Mouse (Mus musculus) frontal cortex, postnatal 10 days (tissue): ENCODE measurements around the gene Eddm3b.
A peak's percentile ranks its signal among the peaks of the same experiment; 100 is the strongest.

ENCODE experiments used
- DNase-seq, 2 experiments: peaks; one replicate each; pipeline ENCODE4 v3.0.0; 2022; ENCODE audit warnings: low spot score in 2 of 2, mixed read lengths in 1 of 2

The Eddm3b gene

DNA sequence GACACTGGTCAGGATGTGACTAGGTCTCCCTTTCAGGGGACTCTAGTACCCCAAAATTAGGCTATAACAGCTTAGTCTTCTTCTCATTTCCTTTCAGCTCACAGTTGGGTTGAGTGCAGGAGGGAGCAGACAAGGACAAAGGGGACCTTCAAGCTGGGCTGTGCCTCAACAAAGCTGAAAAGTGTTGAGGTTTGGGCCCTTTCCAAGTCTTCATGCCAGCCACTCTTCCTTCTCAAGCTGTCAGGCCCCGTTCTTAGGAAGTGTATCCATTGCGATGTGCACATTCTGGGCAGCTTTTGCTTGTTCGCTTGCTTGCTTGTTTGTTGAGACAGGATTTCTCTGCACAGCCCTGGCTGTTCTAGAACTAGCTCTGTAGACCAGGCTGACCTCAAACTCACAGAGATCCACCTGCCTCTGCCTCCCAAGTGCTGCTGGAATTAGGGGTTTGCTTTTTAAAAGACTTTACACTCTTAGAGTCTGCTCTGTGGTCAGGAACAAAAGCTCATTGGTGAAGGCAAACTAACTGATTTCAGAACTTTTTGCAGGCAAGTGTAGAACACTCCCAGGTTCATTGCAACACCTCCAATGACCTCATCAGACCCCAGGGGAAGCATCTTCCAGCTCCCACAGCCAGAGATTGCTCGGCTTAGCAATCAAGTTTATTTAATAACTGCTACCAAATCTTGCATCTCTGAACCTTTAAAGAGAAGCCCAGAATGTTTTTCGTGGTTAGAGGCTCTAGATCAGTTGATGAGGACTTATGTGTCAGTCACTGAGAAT, 19.9 kb upstream of the Eddm3b start:
- DNase-seq, result peak in 1 of 2 experiments; percentile 32

DNA sequence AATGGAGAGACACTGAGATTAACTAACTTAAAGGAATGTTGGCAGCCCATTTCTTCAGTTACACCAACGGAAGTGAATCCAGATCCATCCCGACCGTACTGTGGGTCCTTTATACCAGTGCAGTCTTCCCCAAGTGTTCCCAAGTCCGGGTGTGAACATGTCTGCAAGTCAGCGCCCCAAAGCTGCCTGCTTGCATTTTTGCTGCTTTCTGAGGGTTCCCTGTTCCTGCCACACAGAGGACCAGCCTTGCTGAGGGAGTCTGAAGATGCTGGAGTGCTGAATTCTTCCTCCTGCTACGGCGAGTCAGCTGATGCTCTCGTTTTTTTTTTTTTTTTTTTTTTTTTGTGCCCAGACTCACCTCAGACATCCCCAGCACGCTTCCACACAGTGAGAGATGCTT, 19.3 kb upstream of the Eddm3b start:
- DNase-seq, result no peak

DNA sequence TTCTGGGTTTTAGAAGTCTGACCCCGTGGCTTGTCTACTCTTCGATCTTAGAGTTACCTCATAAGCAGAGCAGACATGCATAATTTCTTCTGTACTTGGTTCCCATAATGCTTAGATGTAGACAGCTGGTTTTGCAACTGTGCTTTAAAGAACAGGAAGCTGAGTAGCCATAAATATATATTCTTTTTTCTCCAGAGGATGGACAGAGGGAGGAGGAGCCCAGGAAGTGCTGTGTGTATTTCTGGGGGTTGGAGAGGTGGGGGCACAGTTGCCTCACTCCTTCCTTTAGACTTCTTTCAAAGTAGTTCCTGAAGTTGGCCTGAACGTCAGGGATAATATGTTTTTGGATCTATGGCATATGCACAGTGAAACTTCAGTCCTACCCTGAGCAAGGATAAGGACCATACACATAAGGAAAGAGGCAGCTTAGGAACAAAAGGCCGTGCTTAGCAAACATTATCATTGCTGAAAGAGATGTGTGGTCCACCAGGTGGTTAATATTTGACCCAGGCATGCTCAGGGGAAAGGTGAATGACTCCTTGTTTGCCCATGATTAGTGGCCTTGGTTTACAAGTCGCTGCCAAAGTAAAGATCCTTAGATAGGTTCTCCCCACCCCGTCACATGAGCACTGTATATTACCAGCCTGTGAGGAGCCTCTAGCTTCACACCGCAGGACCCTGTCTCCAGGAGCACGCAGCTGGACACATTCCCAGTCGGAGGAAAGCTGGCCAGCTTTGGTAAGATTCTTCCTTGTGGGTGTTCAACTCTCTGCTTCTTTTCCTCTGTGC, 18.3 kb upstream of the Eddm3b start:
- DNase-seq, result no peak

DNA sequence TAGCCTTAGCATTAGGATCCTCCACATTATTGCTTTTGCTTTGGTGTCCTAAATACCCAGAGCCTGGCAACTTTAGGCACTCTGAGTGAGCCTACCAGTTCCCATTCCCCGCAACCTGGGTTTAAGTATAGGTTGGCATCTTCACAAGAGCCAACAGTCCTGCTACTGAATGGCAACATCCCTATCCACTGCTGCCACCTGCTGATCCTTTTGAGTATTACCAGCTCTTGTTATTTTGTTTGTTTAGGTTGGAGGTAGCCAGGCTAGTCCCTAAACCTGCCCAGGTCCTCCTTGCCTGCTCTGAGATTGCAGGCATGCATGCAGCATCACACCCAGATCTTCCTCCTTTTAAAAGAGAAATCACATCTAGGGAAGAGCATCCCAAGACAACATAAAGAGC, 15.9 kb upstream of the Eddm3b start:
- DNase-seq, result peak; percentile 47 to 72

DNA sequence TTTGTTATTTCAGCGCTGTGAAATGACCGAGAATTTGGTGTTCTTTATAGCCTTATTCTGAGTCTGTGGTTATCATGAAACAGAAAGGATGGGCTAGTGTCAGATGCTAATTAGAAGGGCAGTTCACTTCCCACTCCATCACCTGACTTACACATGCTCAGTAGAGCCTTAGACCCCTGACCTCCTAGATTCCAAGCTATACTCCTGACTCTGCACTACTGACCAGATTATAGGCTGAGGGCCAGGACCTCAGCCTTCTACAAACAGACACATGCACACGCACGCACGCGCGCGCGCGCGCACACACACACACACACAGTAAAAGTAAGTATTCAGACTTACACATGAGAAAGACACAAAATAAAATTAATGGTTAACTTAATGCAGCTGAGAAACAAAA, 15.3 kb upstream of the Eddm3b start:
- no peak for DNase-seq

DNA sequence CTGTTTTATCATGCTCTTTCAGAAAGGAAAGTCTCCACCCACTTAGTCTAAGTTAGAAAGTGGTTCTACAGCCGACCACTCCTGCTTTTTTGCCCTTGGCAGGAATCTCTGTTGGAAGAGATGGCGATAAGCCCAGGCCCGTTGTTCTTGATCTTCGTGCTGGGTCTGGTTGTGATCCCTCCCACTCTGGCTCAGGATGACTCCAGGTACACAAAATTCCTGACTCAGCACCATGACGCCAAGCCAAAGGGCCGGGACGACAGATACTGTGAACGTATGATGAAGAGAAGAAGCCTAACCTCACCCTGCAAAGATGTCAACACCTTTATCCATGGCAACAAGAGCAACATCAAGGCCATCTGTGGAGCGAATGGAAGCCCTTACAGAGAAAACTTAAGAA, 12.9 kb upstream of the Eddm3b start:
- DNase-seq, result no peak

DNA sequence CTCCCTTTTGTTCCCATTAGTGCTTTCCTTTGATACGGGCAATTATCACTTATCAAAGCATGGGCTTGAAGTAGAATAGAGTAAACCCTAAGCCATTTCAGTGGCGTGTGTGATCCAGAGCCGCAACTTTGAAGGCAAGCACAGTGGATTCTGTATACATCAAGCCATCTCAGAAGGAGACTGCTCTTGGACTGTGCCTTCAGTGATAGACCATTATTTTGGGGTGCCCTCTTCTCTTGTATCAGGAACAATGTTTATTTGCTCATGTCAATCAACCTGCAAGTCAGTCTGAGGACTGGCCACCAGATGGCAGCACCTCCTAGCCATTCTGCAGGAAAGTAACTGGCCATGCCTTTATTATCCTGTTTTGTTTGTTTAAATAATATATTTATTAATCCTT, 11.0 kb upstream of the Eddm3b start:
- DNase-seq, result peak in 1 of 2 experiments; percentile 59

DNA sequence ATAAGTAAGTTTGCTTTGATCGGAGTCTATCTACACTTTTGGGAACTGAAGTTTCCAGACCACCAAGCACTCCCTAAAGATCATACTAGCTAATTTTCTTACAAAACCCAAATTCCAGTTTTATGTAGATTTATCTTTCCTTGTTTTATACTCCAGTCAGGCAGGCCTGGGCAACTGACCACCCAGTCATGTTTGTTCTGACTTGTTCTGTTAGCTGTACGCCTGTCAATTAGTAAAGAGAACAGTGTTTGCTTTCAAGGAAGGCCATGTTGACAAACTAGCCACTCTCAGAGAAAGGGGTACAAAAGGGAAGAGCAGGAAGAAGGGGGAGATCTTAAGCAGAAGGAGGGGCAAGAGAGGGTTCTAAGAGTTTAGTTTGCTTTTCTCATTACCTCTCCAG, 9.9 kb upstream of the Eddm3b start:
- no peak for DNase-seq

DNA sequence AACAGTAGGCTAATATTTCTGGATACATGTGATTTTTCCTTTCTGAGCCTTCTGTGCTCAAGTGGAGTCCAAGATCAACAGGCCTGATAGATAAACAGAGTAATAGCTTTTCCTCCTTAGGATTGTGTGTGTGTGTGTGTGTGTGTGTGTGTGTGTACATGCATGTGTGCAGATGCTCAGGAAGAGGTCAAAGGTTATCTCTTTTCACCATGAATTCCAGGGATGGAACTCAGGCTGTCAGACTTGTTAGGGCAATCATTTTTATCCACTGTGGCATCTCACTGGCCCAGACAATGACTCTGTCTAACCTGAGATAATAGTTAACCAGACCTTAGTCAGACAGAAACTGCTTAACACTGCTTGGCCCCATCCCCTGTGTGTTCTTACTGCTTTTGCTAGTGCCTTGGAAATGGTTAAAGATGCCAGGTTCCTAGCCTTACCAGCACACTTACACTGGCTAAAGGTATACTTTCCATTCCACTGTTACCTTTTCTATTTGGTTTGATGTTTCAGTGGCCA, 7.7 kb upstream of the Eddm3b start:
- no peak for DNase-seq

DNA sequence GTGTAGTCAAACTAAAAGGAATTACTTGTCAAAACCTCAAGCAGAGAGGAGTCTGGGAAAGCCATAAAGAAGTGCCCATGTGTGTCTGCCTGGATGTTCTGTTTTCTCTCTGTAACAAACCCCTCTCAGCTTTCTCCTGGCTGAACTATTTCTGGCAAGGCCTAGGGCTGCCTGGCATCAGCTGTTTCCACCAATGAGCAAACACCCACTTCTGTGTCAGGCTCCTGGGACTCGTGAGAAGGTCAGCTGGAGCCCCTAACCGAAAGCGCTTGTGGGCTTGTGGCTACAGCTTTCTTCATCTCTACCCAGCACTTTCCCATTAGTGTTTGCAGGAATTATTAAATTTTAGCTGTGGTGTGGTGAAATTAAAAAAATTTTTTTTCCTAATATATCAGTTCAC, 2.3 kb upstream of the Eddm3b start:
- no peak for DNase-seq

DNA sequence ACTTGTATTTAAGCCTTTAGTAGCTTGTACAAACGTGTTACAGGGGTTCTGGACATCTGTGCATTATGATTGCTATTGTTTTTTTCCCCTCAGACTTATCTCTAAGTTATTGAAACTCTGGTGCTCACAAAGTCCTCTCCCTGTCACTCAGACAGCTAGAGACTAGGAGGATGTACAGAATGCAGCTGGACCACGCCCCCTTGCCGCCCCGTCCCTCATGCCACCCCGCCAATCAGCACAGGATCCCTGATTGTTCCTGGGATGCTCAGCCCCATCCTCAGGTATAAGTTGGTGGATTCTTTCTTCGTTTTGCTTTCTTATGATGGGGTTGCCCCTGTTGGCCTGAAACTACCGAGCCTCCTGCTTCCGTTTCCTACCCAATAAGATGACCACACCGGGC, 750 bp upstream of the Eddm3b start:
- DNase-seq, result no peak

DNA sequence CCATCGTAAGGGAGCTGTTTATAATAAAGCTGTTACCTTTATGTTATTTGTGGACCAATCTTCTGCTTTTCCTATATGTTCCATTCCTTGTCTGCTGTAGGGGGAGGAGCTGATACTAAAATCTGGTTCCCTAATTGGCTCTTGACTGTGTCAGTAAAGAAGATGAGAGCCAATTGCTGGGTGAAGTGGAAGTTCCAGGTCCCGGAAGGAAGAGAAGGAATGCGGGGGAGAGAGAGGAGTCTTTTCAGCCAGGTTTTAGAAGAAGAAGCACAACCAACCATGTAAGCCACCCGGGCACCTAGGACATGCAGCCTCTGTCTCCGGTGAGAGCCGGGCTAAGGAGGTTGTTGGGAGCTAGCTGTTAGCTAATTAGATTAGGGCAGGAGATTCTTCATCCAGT, 11.5 kb downstream of the Eddm3b start:
- no peak for DNase-seq

DNA sequence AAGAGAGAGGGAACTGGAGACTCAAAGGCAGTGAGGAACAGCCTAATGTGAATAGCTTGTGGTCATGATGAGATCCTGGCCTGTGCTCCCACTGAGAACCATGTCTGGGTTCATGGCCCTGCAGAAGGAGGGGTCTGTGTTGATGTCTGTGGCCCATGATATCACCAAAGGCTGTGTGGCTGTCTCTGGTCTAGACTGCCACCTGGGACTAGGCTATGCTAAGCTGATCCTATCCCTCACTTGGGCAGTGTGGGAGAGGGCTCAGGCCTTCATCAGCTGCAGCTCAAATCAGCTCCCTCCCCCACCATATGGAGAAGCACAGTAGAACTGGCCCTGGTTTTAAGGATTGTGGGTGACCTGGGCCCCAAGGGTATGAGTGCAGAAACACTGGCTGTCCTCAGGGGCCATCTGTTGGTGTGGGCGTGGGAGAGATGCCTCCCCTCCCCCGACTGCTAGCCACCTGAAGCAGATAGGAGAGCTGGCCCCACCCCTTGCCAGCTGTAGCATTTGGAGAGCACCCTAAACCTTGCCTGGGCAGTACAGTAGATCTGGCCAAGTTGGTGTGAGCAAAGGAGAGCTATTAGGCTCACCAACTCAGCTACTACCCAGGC, 13.5 kb downstream of the Eddm3b start:
- no peak for DNase-seq

DNA sequence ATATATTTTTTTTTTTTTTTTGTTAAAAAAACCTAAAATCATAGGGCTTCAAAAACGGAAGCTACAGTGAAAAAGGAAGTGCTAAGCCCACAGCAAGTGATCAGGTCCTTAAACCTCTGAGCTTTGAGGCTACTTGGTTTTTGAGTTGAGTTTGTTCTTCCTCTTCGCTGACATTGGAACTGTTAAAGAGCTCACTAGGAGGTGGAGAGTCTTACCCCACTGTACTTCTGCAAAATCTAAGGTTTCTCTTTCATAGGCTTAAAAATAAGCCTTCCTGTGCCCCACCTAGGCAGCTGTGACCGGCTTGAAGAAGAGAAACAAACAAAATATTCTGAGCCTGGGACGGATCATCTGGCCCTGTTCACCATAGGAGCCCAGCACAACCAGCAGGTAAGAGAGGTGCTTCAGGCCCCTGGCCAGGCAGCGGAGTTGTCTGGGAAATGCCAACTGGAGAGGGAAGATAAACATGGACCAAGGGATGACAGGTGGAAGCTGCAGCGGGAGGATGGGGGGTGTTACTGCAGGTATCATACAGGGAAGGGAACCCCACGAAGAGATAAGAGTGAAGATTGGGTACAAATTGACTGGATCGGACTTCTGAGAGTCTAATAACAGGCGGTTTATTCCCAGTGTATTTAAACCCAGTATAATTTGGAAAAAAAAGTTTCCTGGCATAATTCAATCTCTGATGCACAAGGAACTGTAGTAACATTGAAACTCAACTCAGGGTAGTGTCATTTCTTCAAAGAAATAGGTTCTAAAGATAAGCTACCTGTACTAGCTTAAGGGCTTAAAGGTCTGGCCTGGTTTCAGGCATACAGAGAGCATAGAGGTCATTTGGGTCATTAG, 14.8 kb downstream of the Eddm3b start:
- DNase-seq, result no peak

DNA sequence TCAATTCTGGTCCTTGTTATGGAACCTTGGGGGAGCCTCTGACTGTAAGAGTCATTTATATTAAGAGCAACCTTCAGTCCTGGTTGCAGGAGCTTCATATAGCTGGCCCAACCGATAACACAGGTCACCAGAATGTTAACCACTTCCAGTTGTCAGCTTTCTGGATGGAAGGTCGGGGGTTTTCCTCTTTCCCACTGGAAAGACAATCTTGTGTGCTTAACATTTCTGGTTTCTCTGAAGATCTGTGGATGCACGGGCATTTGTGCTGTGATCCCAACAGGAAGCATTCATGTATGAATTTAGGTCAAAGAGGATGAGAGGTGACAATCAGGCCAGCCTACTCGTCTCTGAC, 15.4 kb downstream of the Eddm3b start:
- no peak for DNase-seq

DNA sequence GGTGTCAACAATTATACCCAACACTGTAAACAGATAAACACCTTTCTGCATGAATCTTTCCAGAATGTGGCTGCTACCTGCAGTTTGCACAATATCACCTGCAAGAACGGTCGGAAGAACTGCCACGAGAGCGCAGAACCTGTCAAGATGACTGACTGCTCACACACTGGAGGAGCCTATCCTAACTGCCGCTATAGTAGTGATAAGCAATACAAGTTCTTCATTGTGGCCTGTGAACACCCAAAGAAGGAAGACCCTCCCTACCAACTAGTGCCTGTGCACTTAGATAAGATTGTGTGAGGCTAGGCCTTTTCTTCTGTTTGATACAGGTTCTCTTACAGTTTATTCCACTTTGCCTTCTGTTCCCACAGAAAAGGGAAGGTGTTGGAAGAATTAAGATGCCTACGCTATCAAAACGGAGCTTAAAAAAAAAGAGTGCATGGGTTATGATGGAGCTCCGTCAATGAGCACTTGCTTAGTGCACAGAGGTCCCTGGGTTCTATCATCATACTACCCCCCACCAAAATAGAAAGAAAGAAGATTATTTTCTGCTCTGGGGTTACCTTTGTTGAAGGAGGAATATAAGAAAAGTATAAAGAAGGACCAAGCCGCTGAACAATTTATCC, 16.2 kb downstream of the Eddm3b start:
- DNase-seq, result no peak

DNA sequence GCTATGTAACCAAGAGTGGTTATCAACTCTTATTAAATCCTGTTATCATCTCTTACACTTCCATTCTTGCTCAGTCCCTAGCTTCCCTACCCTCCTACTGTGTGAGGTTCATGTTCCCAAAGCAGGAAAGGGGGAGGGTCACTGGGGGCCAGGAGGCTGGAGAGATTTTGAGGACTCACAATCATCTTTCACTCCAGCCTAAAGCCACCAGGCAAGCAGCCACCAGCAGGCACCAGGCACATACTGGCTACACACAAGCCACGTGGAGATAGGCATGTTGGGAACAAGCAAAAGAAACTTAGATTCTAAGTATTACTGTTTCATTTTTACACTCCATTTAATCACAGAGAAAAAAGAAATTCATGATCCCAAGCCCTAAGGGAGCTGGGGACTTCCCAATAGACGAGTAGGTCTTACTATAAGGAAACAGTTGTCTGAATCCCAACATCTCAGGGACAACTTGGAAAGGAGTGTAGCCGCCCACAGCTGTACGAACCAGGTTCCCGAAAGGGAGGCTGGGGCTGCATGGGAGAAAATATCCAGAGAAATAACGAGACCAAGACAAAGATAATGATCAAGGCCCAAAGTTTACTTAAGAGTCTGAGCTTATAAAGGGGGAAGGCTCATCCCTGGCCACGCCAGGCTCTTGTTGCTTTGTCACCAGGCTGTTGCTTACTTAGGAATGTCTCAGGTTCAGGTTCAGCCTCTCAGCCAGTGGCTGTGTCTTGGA, 17.0 kb downstream of the Eddm3b start:
- no peak for DNase-seq

DNA sequence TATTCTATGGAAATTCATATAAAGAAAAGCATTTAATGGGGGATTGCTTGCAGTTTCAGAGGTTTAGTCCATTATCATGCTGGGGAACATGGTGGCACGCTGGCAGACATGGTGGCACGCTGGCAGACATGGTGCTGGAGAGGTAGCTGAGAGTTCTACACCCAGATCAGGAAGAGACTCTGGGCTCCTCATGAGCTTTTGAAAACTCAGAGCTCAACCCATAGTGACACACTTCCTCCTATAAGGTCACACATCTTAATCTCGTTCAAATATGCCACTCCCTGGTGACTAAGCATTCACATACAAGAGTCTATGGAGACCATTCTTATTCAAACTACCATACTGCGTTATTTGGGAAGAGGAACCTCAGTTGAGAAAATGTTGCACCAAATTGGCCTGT, 18.1 kb downstream of the Eddm3b start:
- no peak for DNase-seq

DNA sequence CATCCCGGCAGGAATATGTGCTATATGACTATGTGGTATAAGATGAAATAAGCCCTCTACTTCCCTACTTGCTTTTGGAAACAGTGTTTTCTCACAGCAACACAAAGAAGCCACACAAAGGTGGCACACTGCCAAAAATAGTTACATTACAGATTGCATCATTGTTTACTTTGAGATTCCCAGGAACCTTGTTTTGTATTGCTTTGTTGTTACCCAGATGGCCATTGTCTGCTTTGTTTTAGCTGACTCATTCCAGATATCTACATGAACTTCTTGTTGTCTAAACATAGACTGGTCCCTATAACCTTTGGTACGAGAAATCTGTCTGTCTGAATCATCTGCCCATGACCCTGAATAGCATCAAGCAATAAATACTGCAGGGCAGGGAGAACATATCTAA, 26.1 kb downstream of the Eddm3b start:
- DNase-seq, result no peak

DNA sequence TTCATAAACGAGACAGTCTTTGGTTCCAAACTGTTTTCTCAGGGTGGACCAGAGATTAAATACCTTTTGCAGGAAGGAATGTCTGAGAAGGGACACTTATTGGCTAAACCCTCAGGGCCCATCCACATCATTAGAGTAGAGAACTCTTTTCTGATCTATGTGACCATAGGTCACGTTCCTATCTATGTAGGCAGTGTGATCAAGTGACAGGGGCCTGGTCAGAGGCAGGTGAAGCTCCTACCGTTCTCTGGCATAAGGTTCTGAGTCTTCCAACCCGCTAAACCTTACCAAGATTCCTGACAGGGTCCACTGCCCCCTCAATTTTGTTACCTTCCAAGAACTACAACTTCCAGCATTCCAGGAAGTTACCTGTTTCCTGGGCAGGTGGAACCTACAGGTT, 27.9 kb downstream of the Eddm3b start:
- DNase-seq, result no peak

DNA sequence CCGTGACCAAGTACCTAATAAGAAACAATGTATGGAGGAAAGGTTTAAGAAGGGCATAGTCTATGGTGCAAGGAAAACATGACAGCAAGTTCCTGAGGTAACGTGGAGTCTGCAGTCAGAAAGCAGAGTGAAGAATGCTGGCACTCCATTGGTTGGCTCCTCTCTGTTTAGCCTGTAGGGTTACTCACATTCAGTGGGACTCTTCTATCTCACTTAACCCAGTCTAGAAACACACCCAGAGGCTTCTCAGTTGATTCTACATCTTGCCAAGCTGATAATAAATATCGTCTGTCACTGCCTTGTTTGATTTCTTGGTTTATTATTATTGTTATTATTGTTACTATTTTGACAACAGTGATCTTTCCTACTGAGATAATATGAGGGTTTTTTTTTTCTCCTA, 28.3 kb downstream of the Eddm3b start:
- DNase-seq, result no peak
